Mouse (Mus musculus): Measurements from ENCODE around the gene Pnma5.

The Pnma5 gene

GRCm38 (mm10) chrX:72986841-72987519 is 49.9 kb downstream of the Pnma5 start, which contains the start of gene Zfp185:
Gene Zfp185, plus strand, starts transcription at chrX:72987339.
- in situ Hi-C loops (cut with MboI; ENCODE audit: low sequenced_read_pairs) = no loop called here

GRCm38 (mm10) chrX:72985607-72986006 is 51.3 kb downstream of the Pnma5 start:
- in situ Hi-C loops (cut with MboI; ENCODE audit: low sequenced_read_pairs) = no loop called here
